Mouse (Mus musculus): ENCODE results near the gene Bclaf3. TPM values are rescaled to one million over a fixed set of nuclear protein-coding genes. Genes with fewer than 3 reads are reported as not detected.

Bclaf3 gene
- total and polyA plus RNA-seq, 3 experiments, result 12.8 to 23.7 TPM; not detected in 1

GRCm38 (mm10) chrX:159629203-159629602 lies 102.7 kb downstream of the Bclaf3 start (continued):
- TF ChIP-seq POLR2AphosphoS2 (IDR thresholded peaks at IDR 0.05; ENCODE audit: low read length) (no peak), MYC (IDR thresholded peaks at IDR 0.05; ENCODE audit: low read depth, low read length) (no peak), GATA1 (IDR thresholded peaks at IDR 0.05; ENCODE audit: low read depth, low read length) (peak; percentile 89)

- Histone ChIP-seq H3K36me3 (ENCODE audit: control insufficient read depth in 1 of 2, insufficient read depth in 2 of 2, low read length in 2 of 2) (peaks cover 0 to 28% of the 10 kb centered on the region in 2 experiments; a peak in 2 of 4 replicates), H3K27ac (ENCODE audit: control insufficient read depth, low read depth, low read length) (peak overlapping the region; percentile 53), H3K27me3 (ENCODE audit: control insufficient read depth in 1 of 2, insufficient read depth in 2 of 2, low read length in 2 of 2) (no peaks in the 10 kb centered on the region), H3K9ac (ENCODE audit: control insufficient read depth, low read depth, low read length, poor library complexity, severe bottlenecking) (no peak overlapping the region), H3K4me1 (ENCODE audit: control insufficient read depth in 1 of 2, insufficient read depth in 2 of 2, low read length in 2 of 2) (peaks cover 25 to 33% of the 10 kb centered on the region in 2 experiments), H3K79me2 (ENCODE audit: control insufficient read depth, insufficient read depth, low read length, poor library complexity) (no peaks in the 10 kb centered on the region), H3K4me3 (ENCODE audit: control insufficient read depth in 1 of 2, insufficient read depth in 1 of 2, low read depth in 2 of 2, low read length in 2 of 2) (no peak overlapping the region), H3K9me3 (replicated peaks; ENCODE audit: insufficient read depth, low read length) (no peaks in the 10 kb centered on the region)
- DNase-seq (ENCODE audit: low read depth, low spot score), result peak; percentile 84
- TF ChIP-seq MYB (IDR thresholded peaks at IDR 0.05; ENCODE audit: low read depth, low read length) (no peak), ZC3H11A (IDR thresholded peaks at IDR 0.05; ENCODE audit: low read depth, low read length) (no peak), RCOR1 (IDR thresholded peaks at IDR 0.05; ENCODE audit: low read depth, low read length) (no peak), MAFK (IDR thresholded peaks at IDR 0.05; ENCODE audit: borderline replicate concordance, low read depth, low read length) (no peak), USF1 (IDR thresholded peaks at IDR 0.05; ENCODE audit: low read depth, low read length) (peak; percentile 85), MXI1 (IDR thresholded peaks at IDR 0.05; ENCODE audit: low read depth, low read length) (peak; percentile 79), BHLHE40 (IDR thresholded peaks at IDR 0.05; ENCODE audit: borderline replicate concordance, low read depth, low read length) (peak; percentile 31; the same call in 1 of the 2 replicates), MAZ (IDR thresholded peaks at IDR 0.05; ENCODE audit: low read depth, low read length) (no peak), ZKSCAN1 (IDR thresholded peaks at IDR 0.05; ENCODE audit: low read depth, low read length) (no peak), SMC3 (IDR thresholded peaks at IDR 0.05; ENCODE audit: low read depth, low read length) (no peak), TCF12 (IDR thresholded peaks at IDR 0.05; ENCODE audit: low read depth, low read length) (peak; percentile 69), TBP (IDR thresholded peaks at IDR 0.05; ENCODE audit: low read depth, low read length) (0 out of 2 replicates have a peak, but pooled peaks have one; percentile 36), EP300 (IDR thresholded peaks at IDR 0.05; ENCODE audit: low read depth in 1 of 2, low read length in 2 of 2) (peak; percentile 73 to 77), MYC (IDR thresholded peaks at IDR 0.05; ENCODE audit: low read depth, low read length) (peak; percentile 51; the same call in 1 of the 2 replicates), POLR2A (IDR thresholded peaks at IDR 0.05; ENCODE audit: control insufficient read depth in 1 of 2, insufficient read depth in 1 of 2, low read depth in 1 of 2, low read length in 2 of 2, poor library complexity in 1 of 2) (no peak), RAD21 (IDR thresholded peaks at IDR 0.05; ENCODE audit: low read depth, low read length) (no peak), MAX (IDR thresholded peaks at IDR 0.05; ENCODE audit: low read length) (0 out of 2 replicates have a peak, but pooled peaks have one; percentile 37), HCFC1 (IDR thresholded peaks at IDR 0.05; ENCODE audit: low read depth, low read length) (no peak), MEF2A (IDR thresholded peaks at IDR 0.05; ENCODE audit: extremely low read depth, insufficient replicate concordance, low read depth, low read length, poor library complexity, severe bottlenecking) (no peak), TAL1 (IDR thresholded peaks at IDR 0.05; ENCODE audit: low read length) (peak; percentile 50), SIN3A (IDR thresholded peaks at IDR 0.05; ENCODE audit: low read length) (no peak; the same call in 1 of the 2 replicates), JUND (IDR thresholded peaks at IDR 0.05; ENCODE audit: low read depth, low read length) (no peak), ZNF384 (IDR thresholded peaks at IDR 0.05; ENCODE audit: low read depth, low read length) (peak; percentile 84), CHD2 (IDR thresholded peaks at IDR 0.05; ENCODE audit: low read length) (no peak), USF2 (IDR thresholded peaks at IDR 0.05; ENCODE audit: borderline replicate concordance in 1 of 2, insufficient read depth in 1 of 2, low read depth in 1 of 2, low read length in 2 of 2) (0 out of 4 replicates have a peak, but pooled peaks of 1 of the 2 experiments have one; percentile 29), ETS1 (IDR thresholded peaks at IDR 0.05; ENCODE audit: low read depth, low read length) (peak; percentile 38; the same call in 1 of the 2 replicates), POLR2AphosphoS5 (IDR thresholded peaks at IDR 0.05; ENCODE audit: borderline replicate concordance, low read depth, low read length) (no peak), POLR2AphosphoS2 (IDR thresholded peaks at IDR 0.05; ENCODE audit: low read length) (no peak), ZMIZ1 (IDR thresholded peaks at IDR 0.05; ENCODE audit: low read depth, low read length) (no peak), GATA1 (IDR thresholded peaks at IDR 0.05; ENCODE audit: low read depth, low read length) (peak; percentile 73), UBTF (IDR thresholded peaks at IDR 0.05; ENCODE audit: borderline replicate concordance, insufficient read depth, low read depth, low read length) (no peak), KAT2A (conservative IDR thresholded peaks at IDR 0.05; ENCODE audit: low read depth, low read length) (no peak), GABPA (IDR thresholded peaks at IDR 0.05; ENCODE audit: low read depth, low read length) (no peak)
These were observed 112.2 kb downstream of the Bclaf3 start for GRCm38 (mm10) chrX:159638500-159639227.

Data from MEL (cell line).